Mouse (Mus musculus): Measurements from ENCODE around the gene Pml.

- TF ChIP-seq MAX (IDR thresholded peaks at IDR 0.05): no peak
- no peak for TF ChIP-seq CTCF (IDR thresholded peaks at IDR 0.05; ENCODE audit: control insufficient read depth, insufficient read depth, insufficient read length)
- TF ChIP-seq USF1 (IDR thresholded peaks at IDR 0.05; ENCODE audit: low read depth): no peak
- no peak for TF ChIP-seq CEBPB (IDR thresholded peaks at IDR 0.05; ENCODE audit: low read depth)
- no peak for TF ChIP-seq FOSL1 (IDR thresholded peaks at IDR 0.05; ENCODE audit: insufficient read depth, low read length, poor library complexity, severe bottlenecking)
Observed at GRCm38 (mm10) chr9:58267046-58267445, 17.5 kb upstream of the Pml start.
